Mouse (Mus musculus): Measurements from ENCODE around the gene Zfp143.

- TF ChIP-seq CTCF (IDR thresholded peaks at IDR 0.05; ENCODE audit: low read depth), result no peak
- no peak for TF ChIP-seq EP300 (optimal IDR thresholded peaks at IDR 0.05)
Observed at GRCm38 (mm10) chr7:110106633-110107032, 45.6 kb downstream of the Zfp143 start.

All from stomach, postnatal 0 days (tissue).